Mouse (Mus musculus) liver, embryonic 15.5 days (tissue): ENCODE data around the gene Ncoa7. TPM values are rescaled to one million over a fixed set of nuclear protein-coding genes. Genes with fewer than 3 reads are reported as not detected.

Source experiments
- ATAC-seq: fragments of 200-750 bp; cut with Nextera tagmentation; 2 replicates; pipeline ENCODE4 v1.8.0; 2017; ENCODE audit warnings: moderate number of reproducible peaks, mild to moderate bottlenecking, moderate library complexity; ENCODE audit not compliant: insufficient read depth
- H3K27ac ChIP-seq: fragments of 300-500 bp; sonication (generic); replicated peaks from 2 replicates; pipeline ENCODE4 v1.5.1; 2015; ENCODE audit warnings: mild to moderate bottlenecking, inconsistent platforms
- H3K27me3 ChIP-seq: fragments of 300-500 bp; sonication (generic); 2 replicates; pipeline ENCODE4 v1.6.1; 2015; ENCODE audit warnings: mild to moderate bottlenecking, inconsistent platforms
- H3K36me3 ChIP-seq: fragments of 300-500 bp; sonication (generic); replicated peaks from 2 replicates; pipeline ENCODE4 v1.6.1; 2015; ENCODE audit warnings: moderate library complexity, mild to moderate bottlenecking, inconsistent platforms
- H3K4me1 ChIP-seq: fragments of 300-500 bp; sonication (generic); replicated peaks from 2 replicates; pipeline ENCODE4 v1.6.1; 2015; ENCODE audit warnings: inconsistent platforms
- H3K4me2 ChIP-seq: fragments of 300-500 bp; sonication (generic); 2 replicates; pipeline ENCODE4 v1.6.1; 2015; ENCODE audit warnings: moderate library complexity, mild to moderate bottlenecking, inconsistent platforms
- H3K4me3 ChIP-seq: fragments of 300-500 bp; sonication (generic); replicated peaks from 2 replicates; pipeline ENCODE4 v1.5.1; 2015; ENCODE audit warnings: mild to moderate bottlenecking, inconsistent platforms
- H3K9ac ChIP-seq: fragments of 300-500 bp; sonication (generic); 2 replicates; pipeline ENCODE4 v1.6.1; 2015; ENCODE audit warnings: moderate library complexity, mild to moderate bottlenecking, inconsistent platforms
- H3K9me3 ChIP-seq: fragments of 300-500 bp; sonication (generic); replicated peaks from 2 replicates; pipeline ENCODE4 v1.6.1; 2016; ENCODE audit warnings: inconsistent platforms
- WGBS: fragments of 180-500 bp; shearing (Covaris S2); methylation state at CpG from one replicate; pipeline ENCODE4 v1.1.7; 2015; ENCODE audit warnings: mixed read lengths; ENCODE audit not compliant: insufficient replicate concordance; 5-methylcytosine and 5-hydroxymethylcytosine counted together
- polyA plus RNA-seq: library from polyadenylated mRNA; unstranded; fragments of >200 nt; fragmentation: Nextera tagmentation; extraction: Ambion mirVana; gene quantifications from 2 replicates; pipeline ENCODE4 v1.2.1, GENCODE M21; 2015

The Ncoa7 gene
- polyA plus RNA-seq, 1 experiment from 2014 or later = 12.2 TPM

DNA sequence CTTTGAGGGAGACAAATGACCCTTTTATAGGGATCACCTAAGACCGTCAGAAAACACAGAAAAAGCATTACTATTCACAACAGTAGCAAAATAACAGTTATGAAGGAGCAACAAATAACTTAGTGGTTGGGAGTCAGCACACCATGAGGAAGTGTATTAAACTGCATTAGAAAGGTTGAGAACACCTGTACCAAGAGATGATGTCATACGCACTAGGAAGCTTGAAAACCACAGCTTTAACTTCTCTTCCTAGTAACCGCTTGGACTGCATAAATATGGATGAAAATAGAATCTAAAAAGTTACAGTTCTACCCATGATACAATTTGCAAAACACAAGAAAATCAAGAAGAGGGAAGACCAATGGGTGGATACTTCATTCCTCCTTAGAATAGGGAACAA lies 64.7 kb downstream of the Ncoa7 start:
- Histone ChIP-seq H3K9ac (no peak overlapping the region), H3K4me3 (no peak overlapping the region), H3K4me1 (peaks cover 14% of the 10 kb centered on the region), H3K27ac (no peak overlapping the region), H3K27me3 (no peaks in the 10 kb centered on the region), H3K36me3 (no peaks in the 10 kb centered on the region), H3K9me3 (no peaks in the 10 kb centered on the region), H3K4me2 (no peak overlapping the region)
- 85% methylated on average over 3 of the region's 3 CpGs for WGBS
- no peak for ATAC-seq

DNA sequence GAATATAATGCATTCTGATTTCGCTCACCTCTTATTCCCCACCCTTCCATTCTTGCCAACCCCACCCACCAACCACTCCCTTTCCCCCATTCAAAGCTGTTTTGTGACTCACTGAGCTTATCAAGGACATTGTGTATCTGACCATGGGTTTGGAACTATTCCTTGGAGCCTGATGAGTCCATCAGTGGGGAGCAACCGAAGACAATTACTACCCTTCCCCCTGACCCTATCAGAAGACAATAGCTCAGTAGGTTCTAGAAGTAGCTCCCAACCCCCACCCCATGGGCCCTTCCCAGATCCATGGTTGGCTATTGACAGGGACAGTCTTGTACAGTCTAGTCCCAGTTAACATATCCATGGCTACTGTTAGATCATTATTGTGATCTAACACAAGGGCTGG lies 65.8 kb downstream of the Ncoa7 start:
- Histone ChIP-seq H3K4me2 (no peak overlapping the region), H3K27me3 (no peaks in the 10 kb centered on the region), H3K36me3 (no peaks in the 10 kb centered on the region), H3K9ac (no peak overlapping the region), H3K4me3 (no peak overlapping the region), H3K27ac (no peak overlapping the region), H3K9me3 (no peaks in the 10 kb centered on the region), H3K4me1 (peaks cover 25% of the 10 kb centered on the region)
- no peak for ATAC-seq
- WGBS = 78% methylated on average over 2 of the region's 2 CpGs

DNA sequence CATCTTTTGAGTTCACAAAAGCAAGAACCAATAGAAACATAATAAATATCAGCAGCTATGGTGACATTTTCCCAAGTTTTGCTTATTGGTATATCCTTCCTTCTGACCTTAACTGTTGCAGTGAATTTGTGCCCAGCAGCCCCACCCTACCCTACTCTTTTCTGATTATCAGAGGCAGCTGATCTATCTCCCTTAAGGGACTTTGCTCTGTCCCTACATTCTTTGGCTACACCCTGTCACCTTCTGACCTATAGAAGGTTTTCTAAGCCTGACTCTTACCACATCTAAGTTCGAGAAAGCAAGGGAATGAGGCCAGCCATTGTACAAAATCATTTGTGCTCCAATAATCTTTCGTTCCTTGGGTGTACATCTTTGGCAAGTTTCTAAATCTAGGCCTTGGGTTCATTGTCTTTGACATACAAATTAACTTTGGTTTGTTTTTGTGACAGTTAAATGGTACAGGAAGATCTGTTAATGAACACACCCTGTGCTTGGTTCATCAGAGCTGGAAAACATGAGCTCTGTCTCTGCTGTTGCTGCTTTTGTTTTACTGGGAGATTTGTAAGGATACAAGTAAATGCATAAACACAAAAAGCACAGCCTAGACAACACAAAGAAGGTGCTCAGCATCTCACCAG lies 69.9 kb downstream of the Ncoa7 start:
- peak overlapping the region; percentile 76 for H3K27ac ChIP-seq
- 77% methylated on average over 2 of the region's 2 CpGs for WGBS
- peak; percentile 68 for ATAC-seq

DNA sequence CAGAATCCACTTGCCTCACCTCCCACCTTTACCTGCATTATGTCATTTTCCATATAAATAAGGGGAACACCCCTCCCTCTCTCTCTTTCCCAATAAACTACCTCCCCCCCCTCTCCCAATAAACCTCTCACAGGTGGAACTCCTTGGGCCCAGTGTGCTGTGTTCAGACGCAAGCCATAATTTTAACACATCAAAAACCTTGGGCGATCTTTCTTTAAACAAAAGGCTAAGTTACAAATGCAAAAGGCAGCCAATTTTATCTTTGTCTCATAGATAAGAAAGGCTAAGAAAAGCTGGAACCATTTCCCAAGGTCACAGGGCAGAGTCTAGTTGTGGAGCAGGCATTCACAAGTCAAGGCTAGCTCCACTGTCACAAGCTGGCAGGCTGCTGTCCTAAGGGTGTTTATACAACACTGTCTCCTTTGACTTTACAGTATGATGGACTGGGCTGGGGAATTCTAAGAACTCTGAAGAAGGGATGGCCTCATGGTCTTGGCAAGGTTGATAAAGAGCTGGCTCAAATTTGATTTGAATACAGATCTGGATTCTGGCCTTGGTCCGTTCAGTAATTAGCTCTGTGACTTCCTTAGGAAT lies 71.7 kb downstream of the Ncoa7 start:
- 83% methylated on average over 3 of the region's 3 CpGs for WGBS
- Histone ChIP-seq H3K4me3 (no peak overlapping the region), H3K4me1 (peaks cover 38% of the 10 kb centered on the region), H3K4me2 (no peak overlapping the region), H3K9ac (no peak overlapping the region), H3K9me3 (no peaks in the 10 kb centered on the region), H3K27ac (peak overlapping the region; percentile 53; the same call in 1 of the 2 replicates), H3K27me3 (no peaks in the 10 kb centered on the region), H3K36me3 (no peaks in the 10 kb centered on the region)
- no peak for ATAC-seq

More for the DNA sequence above, 69.9 kb downstream of the Ncoa7 start:
- Histone ChIP-seq H3K4me1 (peaks cover 44% of the 10 kb centered on the region), H3K4me3 (no peak overlapping the region), H3K9ac (no peak overlapping the region), H3K36me3 (no peaks in the 10 kb centered on the region), H3K27me3 (no peaks in the 10 kb centered on the region), H3K4me2 (peak overlapping the region; percentile 19; the same call in 1 of the 2 replicates), H3K9me3 (no peaks in the 10 kb centered on the region)

DNA sequence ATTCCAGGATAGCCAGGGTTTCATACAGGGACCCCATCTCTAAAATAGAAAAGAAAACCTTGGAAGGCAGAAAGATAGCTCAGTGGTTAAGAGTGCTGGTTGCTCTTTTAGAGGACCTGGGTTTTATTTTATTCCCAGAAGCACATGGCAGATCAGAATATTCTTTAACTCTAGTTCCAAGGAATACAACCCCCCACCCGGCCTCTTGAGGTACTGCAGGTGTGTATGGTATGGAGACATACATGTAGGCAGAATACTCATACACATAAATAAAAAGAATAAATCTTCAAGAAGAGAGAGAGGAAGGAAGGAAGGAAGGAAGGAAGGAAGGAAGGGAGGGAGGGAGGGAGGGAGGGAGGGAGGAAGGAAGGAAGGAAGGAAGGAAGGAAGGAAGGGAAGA lies 72.3 kb downstream of the Ncoa7 start:
- H3K27me3 ChIP-seq = no peaks in the 10 kb centered on the region
- WGBS = 30% methylated on average over 1 of the region's 1 CpGs
- H3K4me3 ChIP-seq = no peak overlapping the region
- H3K27ac ChIP-seq = no peak overlapping the region
- H3K4me2 ChIP-seq = no peak overlapping the region
- H3K9me3 ChIP-seq = no peaks in the 10 kb centered on the region
- no peak for ATAC-seq
- peaks cover 40% of the 10 kb centered on the region for H3K4me1 ChIP-seq
- no peak overlapping the region for H3K9ac ChIP-seq
- no peaks in the 10 kb centered on the region for H3K36me3 ChIP-seq

DNA sequence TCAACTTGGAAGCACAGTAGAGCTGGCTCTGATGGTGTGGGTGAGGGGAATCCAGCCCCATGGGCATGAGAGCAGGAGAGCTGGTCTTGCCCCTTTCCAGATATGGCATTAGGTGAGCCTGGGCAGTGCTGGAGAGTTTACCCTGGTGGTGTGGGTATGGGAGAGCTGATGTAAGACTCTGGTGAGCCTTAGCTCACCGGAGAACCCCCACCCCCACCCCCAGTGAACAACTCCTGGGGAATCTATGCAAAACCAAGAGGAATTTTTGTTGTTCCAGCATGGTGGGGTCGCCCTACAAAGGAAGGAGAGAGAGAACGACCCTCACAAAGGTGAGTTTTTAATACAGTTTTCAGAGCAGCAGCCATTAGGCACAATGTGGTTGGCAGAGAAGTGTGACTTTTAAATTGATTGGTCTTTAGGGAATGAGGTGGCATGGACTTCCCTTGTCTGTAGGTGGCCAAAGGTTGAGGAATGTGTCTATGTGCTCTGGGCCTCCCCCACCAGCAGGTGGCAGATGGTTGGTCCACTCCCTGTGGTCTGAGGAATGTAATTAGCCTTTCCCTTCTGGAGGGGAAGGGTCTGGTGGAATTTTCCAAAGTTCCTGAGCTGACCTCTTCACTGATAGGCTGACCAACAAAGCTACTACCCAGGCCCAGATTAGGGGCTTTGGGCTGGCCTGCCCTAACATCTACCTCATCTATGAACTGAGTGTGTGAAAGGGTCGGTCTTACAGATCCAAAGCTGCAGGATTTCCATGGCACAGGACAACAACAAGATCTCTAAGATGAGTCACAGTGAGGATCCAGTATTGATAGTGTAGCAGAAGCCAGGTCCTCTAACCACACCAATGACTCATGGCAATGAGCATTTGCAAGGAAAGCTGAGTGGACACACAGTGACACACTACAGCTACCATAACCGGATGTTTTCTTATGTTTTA lies 73.7 kb downstream of the Ncoa7 start:
- no peaks in the 10 kb centered on the region for H3K9me3 ChIP-seq
- H3K4me1 ChIP-seq = peaks cover 40% of the 10 kb centered on the region
- ATAC-seq = peak; percentile 45; the same call in 1 of the 2 replicates
- no peaks in the 10 kb centered on the region for H3K36me3 ChIP-seq
- 0 out of 2 replicates have a peak overlapping the region, but pooled peaks have one; percentile 38 for H3K27ac ChIP-seq
- H3K9ac ChIP-seq = no peak overlapping the region
- H3K4me3 ChIP-seq = no peak overlapping the region
- 85% methylated on average over 5 of the region's 5 CpGs for WGBS
- no peaks in the 10 kb centered on the region for H3K27me3 ChIP-seq
- no peak overlapping the region for H3K4me2 ChIP-seq

DNA sequence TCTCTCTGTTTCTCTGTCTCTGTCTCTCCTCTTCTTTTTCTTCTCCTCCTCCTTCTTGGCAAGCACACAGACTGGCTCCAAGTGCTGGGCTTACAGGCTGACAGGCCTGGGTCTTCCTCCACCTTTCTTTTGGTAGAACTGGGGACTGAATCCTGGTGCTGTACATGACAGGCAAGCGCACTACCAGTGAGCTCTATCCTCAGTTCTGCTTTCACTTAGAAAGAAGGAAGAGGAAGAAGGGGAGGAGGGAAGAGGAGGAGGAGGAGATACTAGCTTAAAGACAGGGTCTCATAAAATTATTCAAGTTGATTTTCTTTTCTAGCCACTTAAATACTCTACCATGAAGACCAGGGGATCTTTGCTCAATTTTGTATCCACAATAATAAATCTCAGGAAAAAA lies 80.1 kb downstream of the Ncoa7 start:
- no peak overlapping the region for H3K4me3 ChIP-seq
- H3K4me1 ChIP-seq = peaks cover 14% of the 10 kb centered on the region
- no peak overlapping the region for H3K9ac ChIP-seq
- peaks cover 24% of the 10 kb centered on the region for H3K36me3 ChIP-seq
- WGBS = 59% methylated on average over 1 of the region's 1 CpGs
- no peaks in the 10 kb centered on the region for H3K27me3 ChIP-seq
- H3K9me3 ChIP-seq = no peaks in the 10 kb centered on the region
- no peak overlapping the region; the same call in 1 of the 2 replicates for H3K27ac ChIP-seq
- no peak overlapping the region for H3K4me2 ChIP-seq
- no peak for ATAC-seq

DNA sequence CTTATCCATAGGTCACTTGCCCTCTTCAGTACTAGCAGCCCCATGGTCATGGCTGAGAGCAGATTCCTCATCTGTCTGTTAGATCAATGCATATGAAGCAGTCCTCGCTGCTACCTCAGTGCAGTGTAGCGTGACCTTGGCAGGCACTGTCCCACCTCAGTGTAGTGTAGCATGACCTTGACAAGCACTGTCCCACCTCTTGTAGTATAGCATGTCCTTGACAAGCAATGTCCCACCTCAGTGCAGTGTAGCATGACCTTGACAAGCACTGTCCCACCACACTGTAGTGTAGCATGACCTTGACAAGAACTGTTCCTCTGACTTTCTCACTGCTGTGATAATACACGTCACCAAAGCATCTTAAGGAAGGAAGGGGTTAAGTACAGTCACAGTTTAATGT lies 82.6 kb downstream of the Ncoa7 start:
- 86% methylated on average over 3 of the region's 3 CpGs for WGBS
- H3K27ac ChIP-seq = no peak overlapping the region

DNA sequence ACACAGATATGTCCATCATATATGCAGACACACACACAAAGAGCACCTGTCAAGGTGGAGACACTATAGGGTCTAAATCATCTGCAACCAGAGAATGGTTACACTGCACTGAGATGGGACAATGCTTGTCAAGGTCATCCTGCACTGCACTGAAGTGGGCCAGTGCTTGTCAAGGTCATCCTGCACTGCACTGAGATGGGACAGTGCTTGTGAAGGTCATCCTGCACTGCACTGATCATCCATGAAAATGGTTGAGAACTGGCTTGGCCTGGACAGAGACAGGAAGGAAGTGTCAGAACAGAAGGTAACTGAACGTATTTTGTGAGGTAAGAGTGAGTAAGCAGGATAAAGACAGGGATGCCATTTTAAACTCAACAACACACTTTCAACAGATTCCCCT lies 83.2 kb downstream of the Ncoa7 start:
- Histone ChIP-seq H3K9ac (no peak overlapping the region), H3K4me1 (peaks cover 11% of the 10 kb centered on the region), H3K4me2 (no peak overlapping the region), H3K27me3 (no peaks in the 10 kb centered on the region), H3K4me3 (no peak overlapping the region), H3K36me3 (peaks cover 24% of the 10 kb centered on the region), H3K27ac (no peak overlapping the region), H3K9me3 (no peaks in the 10 kb centered on the region)
- 64% methylated on average over 1 of the region's 1 CpGs for WGBS
- ATAC-seq = no peak

More for the DNA sequence above, 82.6 kb downstream of the Ncoa7 start:
- Histone ChIP-seq H3K4me1 (peaks cover 11% of the 10 kb centered on the region), H3K4me3 (no peak overlapping the region), H3K27me3 (no peaks in the 10 kb centered on the region), H3K36me3 (peaks cover 24% of the 10 kb centered on the region), H3K4me2 (no peak overlapping the region), H3K9ac (no peak overlapping the region), H3K9me3 (no peaks in the 10 kb centered on the region)
- no peak; the same call in 1 of the 2 replicates for ATAC-seq

DNA sequence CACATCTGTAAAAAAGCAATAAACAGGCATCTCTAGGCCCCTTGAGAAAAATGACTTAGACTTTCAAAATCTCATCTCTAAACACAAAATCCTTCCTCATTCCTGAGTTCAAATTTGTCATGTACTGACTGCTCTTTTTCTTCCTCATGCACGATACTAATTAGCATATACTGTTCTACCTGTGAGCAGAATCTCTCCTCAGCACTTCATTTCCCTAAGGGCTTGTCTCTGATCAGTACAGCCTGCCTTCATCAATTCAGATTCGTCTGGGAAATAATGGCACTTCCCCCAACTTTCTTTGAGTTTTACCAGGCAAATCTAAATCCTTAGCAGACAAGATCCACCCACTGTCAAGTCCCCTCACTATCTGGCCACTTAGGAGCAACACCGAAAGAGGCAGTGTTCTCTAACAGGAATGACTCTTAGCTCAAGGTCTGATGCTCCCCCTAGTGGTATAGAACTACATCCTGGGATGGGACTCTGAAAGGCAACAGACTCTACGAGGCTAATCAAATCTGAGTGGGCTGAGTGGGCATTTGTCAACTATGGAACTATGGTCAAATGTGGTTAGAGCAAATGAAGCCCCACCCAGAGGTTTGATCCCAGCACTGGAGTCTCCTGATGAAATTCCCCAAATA lies 84.3 kb downstream of the Ncoa7 start:
- Histone ChIP-seq H3K4me1 (peaks cover 11% of the 10 kb centered on the region), H3K36me3 (peaks cover 24% of the 10 kb centered on the region), H3K4me3 (no peak overlapping the region), H3K27me3 (no peaks in the 10 kb centered on the region), H3K27ac (no peak overlapping the region; the same call in 1 of the 2 replicates), H3K9ac (no peak overlapping the region), H3K9me3 (no peaks in the 10 kb centered on the region), H3K4me2 (no peak overlapping the region)
- WGBS = 13% methylated on average over 4 of the region's 4 CpGs
- ATAC-seq = peak; percentile 75

DNA sequence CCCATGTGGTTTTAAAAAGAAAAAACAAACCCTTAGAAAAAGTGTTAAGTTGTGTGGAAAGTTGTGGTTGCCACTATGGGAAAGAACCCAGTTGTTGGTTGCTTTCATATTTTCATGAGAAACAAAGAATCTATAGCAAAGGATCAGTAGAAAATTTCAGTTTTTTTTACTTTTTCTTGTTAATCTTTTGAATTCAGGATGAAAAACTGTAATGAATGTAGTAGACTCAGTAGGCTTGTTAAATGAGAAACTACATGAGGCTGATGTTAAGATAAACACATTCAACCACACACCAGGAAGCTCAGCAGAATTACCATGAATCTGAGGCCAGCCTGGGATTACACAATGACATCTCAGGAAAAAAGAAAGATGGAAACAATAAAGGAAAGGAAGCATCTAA lies 87.0 kb downstream of the Ncoa7 start:
- ATAC-seq = no peak
- peaks cover 11% of the 10 kb centered on the region for H3K4me1 ChIP-seq
- H3K9ac ChIP-seq = no peak overlapping the region

More for the DNA sequence above, 87.0 kb downstream of the Ncoa7 start:
- peaks cover 13% of the 10 kb centered on the region for H3K36me3 ChIP-seq
- no peak overlapping the region for H3K27ac ChIP-seq
- no peaks in the 10 kb centered on the region for H3K27me3 ChIP-seq
- no peak overlapping the region for H3K4me2 ChIP-seq
- H3K4me3 ChIP-seq = no peak overlapping the region
- H3K9me3 ChIP-seq = no peaks in the 10 kb centered on the region
